Mouse (Mus musculus): ENCODE measurements around the gene Trmt5. TPM values are rescaled to one million over a fixed set of nuclear protein-coding genes. Genes with fewer than 3 reads are reported as not detected.

The Trmt5 gene
- polyA plus RNA-seq, 1 experiment from 2014 or later: 22.2 TPM

DNA sequence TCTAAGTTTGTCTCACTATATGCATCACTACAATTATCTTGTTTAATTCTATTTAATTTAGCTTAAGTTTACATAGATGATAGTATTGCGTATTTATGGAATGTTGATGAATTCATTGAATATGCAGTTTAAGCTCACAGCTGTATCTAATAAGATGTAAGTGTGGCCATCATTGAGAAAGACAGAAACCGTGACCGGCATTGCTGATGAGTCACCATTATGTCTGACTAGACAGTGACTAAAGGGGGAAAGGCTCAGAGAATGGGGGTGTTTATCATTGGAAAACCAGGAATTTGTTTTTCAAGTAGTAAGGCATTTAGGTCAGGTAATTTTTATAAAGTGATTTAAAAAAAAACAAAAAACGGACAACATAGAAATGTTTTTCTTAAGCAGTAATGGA lies 21.2 kb upstream of the Trmt5 start:
- Histone ChIP-seq H3K27ac (no peak overlapping the region), H3K9me3 (no peaks in the 10 kb centered on the region), H3K4me3 (no peak overlapping the region), H3K27me3 (ENCODE audit: poor library complexity, severe bottlenecking) (no peaks in the 10 kb centered on the region), H3K36me3 (replicated peaks) (peaks cover 12% of the 10 kb centered on the region; the same call in 1 of the 2 replicates), H3K4me1 (no peaks in the 10 kb centered on the region)
- DNase-seq (ENCODE audit: extremely low spot score, low spot score): no peak
- 94% methylated on average over 4 of the region's 4 CpGs for WGBS

DNA sequence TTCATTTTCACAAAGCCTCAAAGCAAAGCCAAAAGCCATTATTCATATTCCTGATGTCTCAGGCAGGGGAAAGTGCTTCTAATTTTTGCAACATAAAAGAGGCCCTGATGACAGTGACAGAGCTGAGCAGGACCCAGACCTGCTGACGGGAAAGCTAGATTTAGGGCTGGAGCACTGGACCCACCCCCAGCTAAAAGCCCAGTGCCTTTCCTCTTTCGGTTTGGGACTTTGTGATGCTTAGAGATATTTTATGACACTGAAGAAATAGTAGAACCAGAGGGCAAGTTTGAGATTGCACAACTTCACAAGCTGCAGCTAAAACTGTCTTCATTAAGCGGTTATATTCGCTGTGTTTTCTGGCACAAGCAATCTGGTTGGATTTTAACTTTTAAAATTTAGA lies 18.1 kb upstream of the Trmt5 start:
- no peak for DNase-seq (ENCODE audit: extremely low spot score, low spot score)
- H3K27ac ChIP-seq: no peak overlapping the region
- H3K27me3 ChIP-seq (ENCODE audit: poor library complexity, severe bottlenecking): no peaks in the 10 kb centered on the region
- H3K4me1 ChIP-seq: no peaks in the 10 kb centered on the region
- WGBS: 88% methylated on average over 4 of the region's 4 CpGs
- no peak overlapping the region for H3K4me3 ChIP-seq
- H3K9me3 ChIP-seq: no peaks in the 10 kb centered on the region
- H3K36me3 ChIP-seq (replicated peaks): peaks cover 6% of the 10 kb centered on the region

DNA sequence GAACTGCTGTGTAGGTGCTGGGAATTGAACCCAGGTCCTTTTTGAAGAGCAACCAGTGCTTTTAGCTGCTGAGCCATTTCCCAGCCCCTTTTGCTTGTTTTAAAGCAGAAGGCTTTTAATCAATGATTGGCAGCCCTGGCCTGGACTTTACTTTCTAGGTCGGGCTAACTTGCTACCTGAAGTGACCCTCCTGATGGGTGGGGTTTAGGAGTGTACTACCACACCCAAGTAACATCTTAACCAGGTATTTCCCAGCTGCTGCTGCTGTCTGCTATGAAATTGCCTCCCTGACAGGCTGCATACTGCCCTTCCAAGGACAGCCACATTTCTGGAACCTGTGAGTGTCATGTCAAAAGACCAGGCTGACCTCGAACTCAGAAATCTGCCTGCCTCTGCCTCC lies 14.0 kb upstream of the Trmt5 start:
- no peaks in the 10 kb centered on the region for H3K4me1 ChIP-seq
- no peak overlapping the region for H3K4me3 ChIP-seq
- H3K27me3 ChIP-seq (ENCODE audit: poor library complexity, severe bottlenecking): no peaks in the 10 kb centered on the region
- no peaks in the 10 kb centered on the region for H3K9me3 ChIP-seq
- H3K27ac ChIP-seq: no peak overlapping the region
- 95% methylated on average over 2 of the region's 2 CpGs for WGBS
- H3K36me3 ChIP-seq (replicated peaks): peaks cover 10% of the 10 kb centered on the region
- DNase-seq (ENCODE audit: extremely low spot score, low spot score): no peak

DNA sequence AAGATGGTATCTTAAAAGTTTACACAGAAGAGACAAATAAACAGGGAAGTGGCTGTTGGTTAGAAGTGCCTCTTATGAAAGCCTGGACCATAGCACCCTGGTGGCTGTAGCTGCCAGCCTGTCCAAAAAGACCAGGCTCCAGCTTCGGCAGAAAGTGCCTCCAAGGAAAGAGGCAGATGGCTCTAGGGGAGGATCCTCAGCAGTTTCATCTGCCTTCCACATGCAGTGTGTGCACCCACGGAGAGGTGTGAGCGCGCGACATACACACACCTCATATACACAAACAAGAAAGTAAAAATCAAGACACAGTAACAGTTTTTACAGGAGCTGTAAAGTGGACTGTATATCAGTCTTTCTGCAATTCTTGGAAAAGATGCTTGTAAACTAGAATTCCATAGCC lies 12.1 kb upstream of the Trmt5 start:
- no peak for DNase-seq (ENCODE audit: extremely low spot score, low spot score)
- peaks cover 22% of the 10 kb centered on the region for H3K36me3 ChIP-seq (replicated peaks)
- H3K4me3 ChIP-seq: no peak overlapping the region
- no peaks in the 10 kb centered on the region for H3K4me1 ChIP-seq
- 96% methylated on average over 5 of the region's 5 CpGs for WGBS
- H3K27me3 ChIP-seq (ENCODE audit: poor library complexity, severe bottlenecking): no peaks in the 10 kb centered on the region
- no peak overlapping the region for H3K27ac ChIP-seq
- no peaks in the 10 kb centered on the region for H3K9me3 ChIP-seq

DNA sequence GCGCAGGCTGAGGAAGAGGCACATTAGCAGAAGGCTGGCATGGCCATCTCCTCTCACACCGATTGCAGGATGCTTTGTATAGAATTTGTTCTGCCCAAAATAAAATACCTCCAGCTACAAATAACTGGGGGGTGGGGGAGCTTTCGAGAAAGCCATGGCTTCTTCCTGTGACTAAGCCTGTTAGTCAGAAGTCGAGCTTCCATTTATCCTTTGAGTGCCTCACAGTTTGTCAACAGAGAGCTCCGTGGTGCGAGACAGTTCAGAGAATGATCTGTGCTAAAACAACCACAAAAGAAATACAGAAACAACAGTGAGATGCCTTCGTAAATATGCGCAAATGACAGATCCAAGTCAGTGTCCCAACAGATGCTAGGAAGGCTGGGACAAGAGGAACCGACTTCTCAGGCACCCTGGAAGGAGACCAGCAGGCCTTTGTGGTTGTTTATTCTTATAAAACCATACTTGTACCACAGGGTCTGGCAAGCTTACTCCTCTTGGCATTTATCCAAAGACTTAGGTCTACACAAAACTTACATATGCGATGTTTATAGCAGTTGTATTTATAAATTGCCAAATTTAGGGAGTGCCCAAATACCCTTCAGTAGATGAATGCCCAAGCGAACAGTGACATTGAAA lies 9.1 kb upstream of the Trmt5 start:
- no peak for DNase-seq (ENCODE audit: extremely low spot score, low spot score)
- H3K27ac ChIP-seq: no peak overlapping the region
- no peak overlapping the region for H3K4me3 ChIP-seq
- H3K36me3 ChIP-seq (replicated peaks): peaks cover 28% of the 10 kb centered on the region
- WGBS: 90% methylated on average over 11 of the region's 11 CpGs
- no peaks in the 10 kb centered on the region for H3K4me1 ChIP-seq
- no peaks in the 10 kb centered on the region for H3K9me3 ChIP-seq
- no peaks in the 10 kb centered on the region for H3K27me3 ChIP-seq (ENCODE audit: poor library complexity, severe bottlenecking)

DNA sequence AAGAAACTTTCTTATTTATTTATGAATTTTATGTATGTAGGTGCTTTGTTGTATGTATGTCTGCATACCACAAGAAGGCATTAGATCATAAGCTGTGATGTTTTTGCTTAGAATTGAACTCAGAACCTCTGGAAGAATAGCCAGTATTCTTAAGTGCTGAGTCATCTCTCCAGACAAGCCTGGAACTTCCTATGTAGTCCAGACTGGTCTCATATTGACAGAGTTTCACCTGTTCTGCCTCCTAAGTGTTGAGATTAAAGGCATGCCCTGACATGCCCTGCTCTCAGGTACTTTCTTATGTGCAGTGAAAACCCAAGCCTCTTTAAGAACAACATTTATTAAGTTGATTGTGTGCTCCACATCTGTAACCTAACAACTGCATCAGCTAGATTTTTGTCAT lies 8.4 kb upstream of the Trmt5 start:
- H3K36me3 ChIP-seq (replicated peaks): peaks cover 25% of the 10 kb centered on the region
- H3K4me3 ChIP-seq: no peak overlapping the region
- no peak for DNase-seq (ENCODE audit: extremely low spot score, low spot score)
- no peaks in the 10 kb centered on the region for H3K4me1 ChIP-seq
- H3K9me3 ChIP-seq: no peaks in the 10 kb centered on the region
- no peak overlapping the region for H3K27ac ChIP-seq
- no peaks in the 10 kb centered on the region for H3K27me3 ChIP-seq (ENCODE audit: poor library complexity, severe bottlenecking)

DNA sequence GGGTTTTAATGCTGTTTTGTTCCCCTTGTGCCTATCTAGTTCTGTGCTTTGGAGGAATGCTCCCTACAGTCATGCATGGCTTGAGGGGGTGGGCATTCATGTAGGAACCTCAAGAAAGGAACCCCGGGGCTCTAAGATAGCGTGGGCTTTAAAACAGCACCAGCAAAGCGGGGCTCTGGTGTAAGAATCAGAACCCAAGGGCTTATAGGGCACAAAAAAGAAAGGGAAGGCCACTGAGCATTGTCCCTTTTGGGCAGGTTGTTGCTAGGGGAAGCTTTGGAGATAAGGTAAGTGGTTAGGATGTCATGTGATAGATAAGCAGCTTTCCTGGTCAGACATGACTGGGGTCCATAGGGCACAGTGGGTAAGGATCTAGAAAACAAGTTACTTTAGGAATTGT lies 2.1 kb upstream of the Trmt5 start:
- DNase-seq (ENCODE audit: extremely low spot score, low spot score): no peak
- no peaks in the 10 kb centered on the region for H3K27me3 ChIP-seq (ENCODE audit: poor library complexity, severe bottlenecking)
- H3K27ac ChIP-seq: no peak overlapping the region
- peaks cover 25% of the 10 kb centered on the region for H3K36me3 ChIP-seq (replicated peaks)
- no peak overlapping the region for H3K4me3 ChIP-seq
- no peaks in the 10 kb centered on the region for H3K9me3 ChIP-seq
- peaks cover 23% of the 10 kb centered on the region for H3K4me1 ChIP-seq
- WGBS: 88% methylated on average over 3 of the region's 3 CpGs

DNA sequence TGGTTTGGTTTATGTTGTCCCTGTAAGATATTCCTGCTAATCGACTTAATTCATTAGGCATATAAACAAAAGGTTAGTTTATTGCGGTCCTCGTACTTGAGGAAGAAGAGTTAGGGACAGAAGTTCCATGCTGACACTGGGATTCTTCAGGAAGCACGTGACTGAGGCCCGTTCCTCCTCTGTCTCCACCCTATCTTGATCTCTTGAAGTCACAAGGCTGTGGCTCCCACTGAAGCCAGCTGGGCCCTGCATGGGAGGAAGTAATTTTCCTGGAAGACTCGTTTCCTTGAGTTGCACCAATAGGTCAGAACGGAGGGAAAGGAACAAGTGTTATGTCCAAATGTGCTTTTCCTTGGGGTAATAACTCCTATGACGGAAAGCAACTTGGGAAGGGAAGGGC lies 1.1 kb upstream of the Trmt5 start:
- H3K4me1 ChIP-seq: peaks cover 23% of the 10 kb centered on the region
- no peaks in the 10 kb centered on the region for H3K9me3 ChIP-seq
- H3K27ac ChIP-seq: no peak overlapping the region
- H3K27me3 ChIP-seq (ENCODE audit: poor library complexity, severe bottlenecking): no peaks in the 10 kb centered on the region
- peak overlapping the region; percentile 80 for H3K4me3 ChIP-seq
- no peak for DNase-seq (ENCODE audit: extremely low spot score, low spot score)
- WGBS: 76% methylated on average over 8 of the region's 8 CpGs
- H3K36me3 ChIP-seq (replicated peaks): peaks cover 34% of the 10 kb centered on the region

DNA sequence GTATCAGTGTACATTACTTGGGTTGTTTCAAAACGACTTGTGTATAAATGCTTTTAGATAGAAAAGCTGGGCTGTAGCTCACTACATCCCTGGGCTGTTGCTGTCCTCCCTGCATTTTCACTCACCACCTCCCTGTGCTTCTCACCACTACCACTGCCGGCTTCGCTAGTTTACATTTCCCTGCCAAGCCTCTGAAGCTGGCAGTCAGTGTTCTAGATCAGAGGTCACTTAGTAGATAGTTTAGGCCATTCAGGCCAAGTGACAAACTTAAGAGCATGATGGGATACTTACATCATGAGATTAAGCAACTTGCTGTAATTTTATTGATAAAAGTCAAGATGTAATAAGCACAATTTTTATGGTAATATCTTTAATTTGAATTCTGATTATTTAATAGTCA lies 11.6 kb downstream of the Trmt5 start:
- Histone ChIP-seq H3K27ac (no peak overlapping the region), H3K4me3 (no peak overlapping the region), H3K36me3 (replicated peaks) (peaks cover 69% of the 10 kb centered on the region), H3K4me1 (no peaks in the 10 kb centered on the region), H3K9me3 (peaks cover 20% of the 10 kb centered on the region), H3K27me3 (ENCODE audit: poor library complexity, severe bottlenecking) (no peaks in the 10 kb centered on the region)
- WGBS: 92% methylated on average over 3 of the region's 3 CpGs
- no peak for DNase-seq (ENCODE audit: extremely low spot score, low spot score)

DNA sequence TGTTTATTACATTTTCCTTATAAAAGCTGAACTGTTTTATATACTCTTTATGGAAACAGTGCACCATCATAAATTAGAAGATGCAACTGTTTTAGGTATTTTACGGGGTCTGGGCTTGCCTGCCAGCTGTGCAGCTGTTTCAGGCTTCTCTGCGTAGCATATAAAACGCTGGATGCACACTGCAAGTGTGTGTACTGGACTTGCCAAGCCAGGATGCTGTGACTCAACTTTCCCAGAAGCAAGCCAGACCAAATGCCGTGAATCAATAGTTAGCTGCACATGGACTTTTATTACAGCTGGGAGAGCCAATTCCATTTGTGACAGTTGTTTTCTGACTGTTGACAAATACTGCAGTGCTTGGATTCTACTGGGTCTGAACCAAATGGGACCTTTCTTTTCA lies 16.6 kb downstream of the Trmt5 start:
- Histone ChIP-seq H3K27me3 (ENCODE audit: poor library complexity, severe bottlenecking) (no peaks in the 10 kb centered on the region), H3K4me3 (no peak overlapping the region), H3K9me3 (no peaks in the 10 kb centered on the region), H3K36me3 (replicated peaks) (peaks cover 24% of the 10 kb centered on the region), H3K4me1 (no peaks in the 10 kb centered on the region), H3K27ac (no peak overlapping the region)
- WGBS: 92% methylated on average over 4 of the region's 4 CpGs
- no peak for DNase-seq (ENCODE audit: extremely low spot score, low spot score)

DNA sequence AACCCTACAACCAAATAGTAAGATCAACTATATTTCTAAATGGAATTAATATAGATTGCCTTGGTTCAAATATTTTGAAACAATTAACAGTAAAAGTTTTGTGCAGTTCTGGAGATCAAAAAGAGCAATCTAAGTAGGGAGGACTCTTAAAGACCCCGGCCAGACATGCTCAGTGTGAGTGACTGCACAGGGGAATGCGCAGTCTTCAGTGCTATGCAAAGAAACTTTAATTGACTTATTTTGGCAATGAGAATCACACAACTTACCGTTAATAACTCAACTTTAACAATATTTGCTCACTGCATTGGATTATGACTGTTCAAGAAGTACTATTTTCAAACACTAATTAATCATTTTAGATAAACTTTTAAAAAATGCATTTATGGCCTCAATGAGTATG lies 17.0 kb downstream of the Trmt5 start:
- no peak for DNase-seq (ENCODE audit: extremely low spot score, low spot score)
- H3K9me3 ChIP-seq: no peaks in the 10 kb centered on the region
- peaks cover 20% of the 10 kb centered on the region for H3K36me3 ChIP-seq (replicated peaks)
- H3K27ac ChIP-seq: no peak overlapping the region
- no peak overlapping the region for H3K4me3 ChIP-seq
- H3K4me1 ChIP-seq: no peaks in the 10 kb centered on the region
- WGBS: 92% methylated on average over 3 of the region's 3 CpGs
- H3K27me3 ChIP-seq (ENCODE audit: poor library complexity, severe bottlenecking): no peaks in the 10 kb centered on the region

DNA sequence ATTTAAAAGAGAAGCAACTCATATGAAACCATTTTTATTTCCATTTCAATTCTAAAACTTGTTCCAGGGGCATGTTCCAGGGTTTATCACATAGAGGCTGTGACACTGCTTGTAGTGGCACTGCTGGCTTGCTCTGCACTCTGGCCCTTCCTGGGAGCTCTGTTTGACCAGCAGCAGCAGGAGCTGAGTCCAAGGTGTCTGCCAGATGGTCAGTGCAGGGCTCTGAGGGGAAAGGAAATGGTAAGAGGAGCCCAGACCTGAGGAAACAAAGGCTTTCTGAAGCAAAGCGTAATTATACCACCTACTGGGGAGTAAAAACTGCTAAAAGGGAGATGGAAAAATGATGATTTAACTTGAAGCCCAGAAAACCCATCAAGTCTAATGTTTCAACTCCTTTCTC lies 18.0 kb downstream of the Trmt5 start:
- 82% methylated on average over 1 of the region's 1 CpGs for WGBS
- no peaks in the 10 kb centered on the region for H3K4me1 ChIP-seq
- H3K27me3 ChIP-seq (ENCODE audit: poor library complexity, severe bottlenecking): no peaks in the 10 kb centered on the region
- no peak overlapping the region for H3K27ac ChIP-seq
- no peaks in the 10 kb centered on the region for H3K9me3 ChIP-seq
- no peak for DNase-seq (ENCODE audit: extremely low spot score, low spot score)
- no peak overlapping the region for H3K4me3 ChIP-seq
- H3K36me3 ChIP-seq (replicated peaks): peaks cover 11% of the 10 kb centered on the region

DNA sequence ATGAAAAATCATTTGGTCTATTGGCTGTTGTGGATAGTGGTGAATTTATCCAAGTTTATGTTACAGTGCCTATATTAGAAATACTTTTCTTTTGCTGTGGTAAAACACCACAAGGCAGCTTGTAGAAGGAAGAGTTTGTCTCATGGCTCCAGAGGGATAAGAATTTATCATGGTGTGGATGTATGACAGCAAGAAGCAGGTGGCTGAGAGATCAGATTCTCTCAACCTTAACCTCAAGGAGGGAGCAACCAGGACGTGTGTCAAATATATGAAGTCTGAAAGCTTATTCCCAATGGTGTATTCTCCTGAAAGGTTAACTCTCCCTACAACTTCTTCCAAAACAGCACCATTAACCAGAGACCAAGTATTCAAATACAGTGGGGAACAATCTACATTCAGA lies 19.9 kb downstream of the Trmt5 start:
- Histone ChIP-seq H3K9me3 (peaks cover 10% of the 10 kb centered on the region), H3K4me3 (no peak overlapping the region), H3K4me1 (no peaks in the 10 kb centered on the region), H3K27me3 (ENCODE audit: poor library complexity, severe bottlenecking) (no peaks in the 10 kb centered on the region), H3K27ac (no peak overlapping the region), H3K36me3 (replicated peaks) (no peaks in the 10 kb centered on the region)
- DNase-seq (ENCODE audit: extremely low spot score, low spot score): no peak
- WGBS: 77% methylated on average over 1 of the region's 1 CpGs

DNA sequence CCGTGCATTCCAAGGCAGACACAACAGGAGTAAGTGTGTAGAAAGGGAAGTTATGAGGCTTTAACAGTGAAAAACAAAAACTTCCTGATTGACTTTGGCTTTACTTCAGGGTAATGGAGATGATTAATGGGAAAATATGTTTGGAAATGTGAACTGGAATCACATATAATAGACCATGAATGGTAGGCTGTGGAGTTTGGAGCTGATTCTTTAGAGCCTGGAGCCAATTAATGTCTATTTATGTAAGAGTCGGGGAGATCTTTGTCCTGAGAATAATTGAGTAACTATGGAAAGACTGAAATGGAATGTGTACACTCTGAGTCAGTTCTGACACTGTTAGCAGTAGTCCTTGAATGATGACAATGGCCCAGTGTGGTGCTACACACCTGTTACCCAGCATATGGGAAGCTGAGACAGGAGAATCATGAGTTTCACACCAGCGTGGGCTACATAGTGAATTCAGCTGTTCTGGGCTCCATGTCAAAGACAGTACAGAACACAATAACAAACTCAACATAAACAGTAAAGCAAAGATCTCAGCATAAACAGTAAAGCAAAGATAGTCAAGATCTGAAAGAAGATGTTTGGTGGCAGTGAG lies 21.0 kb downstream of the Trmt5 start:
- peaks cover 10% of the 10 kb centered on the region for H3K9me3 ChIP-seq
- 83% methylated on average over 3 of the region's 3 CpGs for WGBS
- no peak overlapping the region for H3K4me3 ChIP-seq
- no peaks in the 10 kb centered on the region for H3K36me3 ChIP-seq (replicated peaks)
- H3K4me1 ChIP-seq: no peaks in the 10 kb centered on the region
- DNase-seq (ENCODE audit: extremely low spot score, low spot score): no peak
- H3K27ac ChIP-seq: no peak overlapping the region
- no peaks in the 10 kb centered on the region for H3K27me3 ChIP-seq (ENCODE audit: poor library complexity, severe bottlenecking)

Data from forebrain, embryonic 10.5 days (tissue).